Mouse (Mus musculus): ENCODE measurements around the gene Coro7.

DNA sequence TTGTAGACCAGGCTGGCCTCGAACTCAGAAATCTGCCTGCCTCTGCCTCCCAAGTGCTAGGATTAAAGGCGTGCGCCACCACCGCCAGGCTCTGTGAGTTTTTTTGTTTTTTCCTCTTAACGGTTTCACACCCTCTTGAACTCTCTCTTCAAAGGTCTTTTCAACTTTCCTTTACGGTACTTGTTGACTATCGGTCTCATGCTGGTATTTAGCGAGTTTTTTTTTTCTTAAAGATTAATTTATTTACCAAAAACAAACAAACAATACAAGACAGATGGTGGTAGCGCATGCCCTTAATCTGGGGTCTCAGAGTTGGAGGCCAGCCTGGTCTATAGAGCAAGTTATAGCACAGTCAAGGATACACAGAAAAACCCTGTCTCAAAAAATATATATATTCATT is 89.3 kb downstream of the Coro7 start:
- no peak for TF ChIP-seq CTCF (IDR thresholded peaks at IDR 0.05; ENCODE audit: low read depth)
- TF ChIP-seq EP300 (IDR thresholded peaks at IDR 0.05; ENCODE audit: low read depth) = no peak
